Mouse (Mus musculus) heart, embryonic 11.5 days (tissue): ENCODE measurements around the gene Actl6a. TPM values are rescaled to one million over a fixed set of nuclear protein-coding genes. Genes with fewer than 3 reads are reported as not detected.

Experiments used
- ATAC-seq: fragments of 200-750 bp; cut with Nextera tagmentation; replicated peaks from 2 replicates; pipeline ENCODE4 v1.8.0; 2017; ENCODE audit warnings: moderate library complexity; ENCODE audit not compliant: insufficient number of reproducible peaks, low FRiP score, low TSS enrichment
- H3K27ac ChIP-seq: fragments of 300-500 bp; sonication (generic); 2 replicates; pipeline ENCODE4 v1.5.1; 2014; ENCODE audit warnings: mild to moderate bottlenecking, low read depth, low read length
- H3K27me3 ChIP-seq: fragments of 300-500 bp; sonication (generic); 2 replicates; pipeline ENCODE4 v1.6.1; 2014; ENCODE audit warnings: mild to moderate bottlenecking, low read length, mixed read lengths; ENCODE audit not compliant: control insufficient read depth, insufficient read depth
- H3K36me3 ChIP-seq: fragments of 300-500 bp; sonication (generic); 2 replicates; pipeline ENCODE4 v1.6.1; 2014; ENCODE audit warnings: mild to moderate bottlenecking, low read length, moderate library complexity, mixed read lengths; ENCODE audit not compliant: control insufficient read depth, insufficient read depth
- H3K4me1 ChIP-seq: fragments of 300-500 bp; sonication (generic); 2 replicates; pipeline ENCODE4 v1.6.1; 2014; ENCODE audit warnings: low read length; ENCODE audit not compliant: control insufficient read depth, insufficient read depth
- H3K4me2 ChIP-seq: fragments of 300-500 bp; sonication (generic); 2 replicates; pipeline ENCODE4 v1.6.1; 2014; ENCODE audit warnings: mild to moderate bottlenecking, moderate library complexity
- H3K4me3 ChIP-seq: fragments of 300-500 bp; sonication (generic); 2 replicates; pipeline ENCODE4 v1.5.1; 2014; ENCODE audit warnings: low read depth, low read length
- H3K9ac ChIP-seq: fragments of 300-500 bp; sonication (generic); 2 replicates; pipeline ENCODE4 v1.6.1; 2014; ENCODE audit warnings: mild to moderate bottlenecking, low read depth, low read length, moderate library complexity
- H3K9me3 ChIP-seq: fragments of 300-500 bp; sonication (generic); replicated peaks from 2 replicates; pipeline ENCODE4 v1.6.1; 2016; ENCODE audit warnings: low read length; ENCODE audit not compliant: control insufficient read depth
- WGBS: fragments of 180-500 bp; shearing (Covaris S2); extraction: QIAGEN DNeasy Blood & Tissue Kit; methylation state at CpG from one replicate; pipeline ENCODE4 v1.1.7; 2014; ENCODE audit not compliant: insufficient replicate concordance; 5-methylcytosine and 5-hydroxymethylcytosine counted together
- polyA plus RNA-seq: library from polyadenylated mRNA; unstranded; fragments of >200 nt; fragmentation: Nextera tagmentation; extraction: Ambion mirVana; gene quantifications from 2 replicates; pipeline ENCODE4 v1.2.1, GENCODE M21; 2014

The Actl6a gene
- polyA plus RNA-seq, 1 experiment from 2014 or later: 110 TPM

DNA sequence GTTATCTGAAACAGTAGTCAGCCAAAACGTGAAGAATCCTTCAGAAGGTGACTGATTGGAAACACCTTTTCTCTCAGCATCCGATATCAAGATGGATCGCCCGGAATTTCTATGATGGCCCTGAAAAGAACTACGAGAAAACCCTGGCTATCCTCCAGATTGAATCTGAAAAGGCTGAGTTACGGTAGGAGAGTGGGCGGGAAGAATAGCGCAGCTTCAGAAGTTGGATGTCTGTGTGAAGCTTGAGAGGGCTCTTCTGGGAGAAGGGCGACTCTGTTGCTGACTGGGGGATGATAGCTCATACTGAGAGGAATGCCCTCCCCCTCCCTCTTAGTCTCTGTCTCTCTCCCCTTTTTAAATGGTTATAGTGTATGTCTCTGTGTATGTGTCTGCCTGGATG is 42.3 kb downstream of the Actl6a start:
- 0 out of 2 replicates have a peak, but pooled peaks cover 2% of the 10 kb centered on the region for H3K9me3 ChIP-seq
- WGBS: 88% methylated on average over 9 of the region's 9 CpGs

DNA sequence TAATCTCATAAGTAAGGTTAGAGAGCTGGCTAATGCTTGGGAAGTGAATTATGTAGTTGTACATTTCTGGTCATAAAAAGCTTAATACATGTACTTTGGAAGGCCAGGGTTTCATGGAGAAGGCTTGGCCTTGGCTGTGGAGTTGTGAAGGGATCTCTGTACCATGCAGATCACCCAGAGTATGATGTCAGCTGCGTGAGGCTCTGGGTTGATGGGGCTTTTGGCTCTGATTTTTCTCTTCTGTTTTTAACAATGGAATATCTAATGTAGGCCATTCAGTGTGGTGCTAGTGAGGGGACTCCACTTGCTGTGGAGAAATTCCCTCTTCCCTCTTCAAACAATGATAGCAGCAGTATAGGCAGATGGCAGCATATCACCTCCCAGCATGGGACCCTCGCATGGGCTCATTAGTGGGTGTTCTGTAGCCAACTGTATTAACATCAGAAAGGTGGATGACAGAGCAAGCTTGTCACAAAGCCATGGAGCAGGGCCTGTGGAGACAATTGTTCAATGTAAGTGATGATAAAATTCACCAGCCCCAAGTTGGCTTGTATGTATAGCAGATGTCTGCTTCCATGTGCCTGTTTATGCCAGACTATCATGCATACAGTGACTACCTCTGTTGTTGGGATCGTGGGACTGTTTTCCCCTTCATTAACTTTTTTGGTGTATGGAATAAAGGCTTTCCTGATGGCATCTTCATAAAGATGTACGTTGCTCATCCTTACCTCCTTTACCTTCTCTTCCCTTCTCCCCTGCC is 43.9 kb downstream of the Actl6a start:
- 90% methylated on average over 4 of the region's 4 CpGs for WGBS
- H3K27ac ChIP-seq: no peak overlapping the region
- 0 out of 2 replicates have a peak, but pooled peaks cover 2% of the 10 kb centered on the region for H3K9me3 ChIP-seq
- no peak overlapping the region for H3K9ac ChIP-seq
- no peak overlapping the region for H3K4me3 ChIP-seq
- H3K36me3 ChIP-seq: peaks cover 44% of the 10 kb centered on the region
- H3K4me1 ChIP-seq: no peaks in the 10 kb centered on the region
- no peak for ATAC-seq
- H3K27me3 ChIP-seq: no peaks in the 10 kb centered on the region
- H3K4me2 ChIP-seq: no peak overlapping the region

More for the DNA sequence above, 42.3 kb downstream of the Actl6a start:
- H3K4me1 ChIP-seq: no peaks in the 10 kb centered on the region
- no peak overlapping the region for H3K4me2 ChIP-seq
- H3K27me3 ChIP-seq: no peaks in the 10 kb centered on the region
- no peak for ATAC-seq
- no peak overlapping the region for H3K4me3 ChIP-seq
- H3K36me3 ChIP-seq: peaks cover 46% of the 10 kb centered on the region
- no peak overlapping the region for H3K9ac ChIP-seq
- no peak overlapping the region for H3K27ac ChIP-seq

DNA sequence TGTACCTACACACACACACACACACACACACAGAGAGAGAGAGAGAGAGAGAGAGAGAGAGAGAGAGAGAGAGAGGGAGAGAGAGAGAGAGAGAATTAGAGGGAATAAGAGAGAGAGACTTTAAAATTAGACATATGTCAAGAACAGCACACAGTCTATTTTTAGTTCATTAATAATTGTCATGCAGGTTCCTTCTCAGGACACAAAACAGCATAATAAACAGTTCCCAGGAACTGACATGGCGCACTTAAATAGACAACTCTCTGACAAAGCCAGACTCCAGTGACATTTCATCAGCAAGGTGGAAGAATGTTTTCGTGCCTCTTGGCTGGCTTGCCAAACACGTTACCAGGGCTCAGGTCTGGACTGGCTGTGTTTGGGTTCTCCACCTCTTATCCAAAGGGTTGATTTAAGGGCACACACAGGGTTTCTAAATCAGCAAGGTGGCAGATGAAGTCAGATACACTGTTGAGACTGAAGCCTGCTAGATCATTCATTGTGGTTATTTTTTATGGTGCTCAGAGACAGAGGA is 48.4 kb downstream of the Actl6a start:
- Histone ChIP-seq H3K9me3 (no peaks in the 10 kb centered on the region), H3K36me3 (peaks cover 18% of the 10 kb centered on the region), H3K27me3 (no peaks in the 10 kb centered on the region), H3K4me3 (no peak overlapping the region), H3K4me2 (no peak overlapping the region), H3K9ac (no peak overlapping the region), H3K27ac (no peak overlapping the region), H3K4me1 (no peaks in the 10 kb centered on the region)
- 82% methylated on average over 3 of the region's 3 CpGs for WGBS
- no peak for ATAC-seq

DNA sequence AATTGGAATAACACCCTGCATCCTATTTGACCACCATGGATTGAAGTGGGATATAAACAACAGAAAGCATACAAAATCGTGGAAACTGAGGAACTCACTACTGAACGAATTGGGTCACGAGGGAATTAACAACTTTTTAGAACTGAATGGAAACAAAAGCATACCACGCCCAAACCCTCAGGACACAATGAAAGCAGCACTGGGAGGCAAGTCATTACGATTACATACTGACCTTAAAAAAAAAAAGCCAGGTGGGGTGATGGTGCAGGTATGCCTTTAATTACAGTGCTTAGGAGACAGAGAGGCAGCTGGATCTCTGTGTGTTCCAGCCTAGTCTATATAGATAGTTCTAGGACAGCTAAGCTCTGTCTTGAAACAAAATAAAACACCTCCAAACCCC is 53.1 kb downstream of the Actl6a start:
- no peaks in the 10 kb centered on the region for H3K27me3 ChIP-seq
- no peak overlapping the region for H3K27ac ChIP-seq
- H3K4me1 ChIP-seq: no peaks in the 10 kb centered on the region
- ATAC-seq: no peak
- H3K4me2 ChIP-seq: no peak overlapping the region
- H3K36me3 ChIP-seq: no peaks in the 10 kb centered on the region
- no peak overlapping the region for H3K4me3 ChIP-seq
- no peak overlapping the region for H3K9ac ChIP-seq
- no peaks in the 10 kb centered on the region for H3K9me3 ChIP-seq
- WGBS: 71% methylated on average over 5 of the region's 5 CpGs

DNA sequence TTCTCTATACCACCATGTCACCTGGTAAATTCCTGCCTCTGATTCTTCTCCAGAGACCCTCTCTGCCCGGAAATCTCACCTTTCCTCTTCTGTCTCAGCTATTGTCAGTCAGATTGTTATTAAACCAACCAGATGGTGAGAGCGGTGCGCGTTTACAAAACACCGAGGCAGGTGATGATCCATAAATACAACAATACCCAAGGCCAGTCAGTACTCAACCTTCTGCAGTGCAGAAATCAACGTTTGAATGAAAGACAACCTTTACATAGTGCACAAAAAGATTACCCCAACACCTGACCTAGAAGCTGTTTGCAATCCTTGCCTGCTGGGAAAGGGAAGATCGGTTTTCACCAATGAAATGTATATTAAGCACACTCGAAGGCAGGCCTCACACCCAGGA is 56.9 kb downstream of the Actl6a start:
- 66% methylated on average over 8 of the region's 8 CpGs for WGBS

DNA sequence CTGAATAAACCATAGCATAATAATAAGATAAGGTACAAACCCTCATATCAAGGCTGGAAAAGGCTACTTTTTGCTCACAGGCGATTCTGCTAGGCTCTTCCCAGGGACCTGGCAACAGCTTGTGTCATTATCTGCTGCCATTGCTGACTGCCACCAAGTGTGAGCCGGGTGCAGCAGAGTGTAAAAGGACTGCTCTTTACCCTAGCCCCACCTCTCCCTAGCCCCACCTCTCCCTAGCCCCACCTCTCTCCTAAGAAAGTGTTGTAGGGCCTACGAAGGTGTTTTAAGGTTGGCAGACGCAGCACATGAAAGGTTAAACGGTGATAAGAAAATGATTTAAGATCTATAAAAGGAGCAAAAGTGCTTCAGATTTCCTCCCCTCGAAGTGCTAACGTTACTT is 57.8 kb downstream of the Actl6a start:
- Histone ChIP-seq H3K9ac (no peak overlapping the region), H3K9me3 (no peaks in the 10 kb centered on the region), H3K4me3 (no peak overlapping the region), H3K27ac (no peak overlapping the region), H3K27me3 (no peaks in the 10 kb centered on the region), H3K4me1 (no peaks in the 10 kb centered on the region), H3K4me2 (no peak overlapping the region), H3K36me3 (no peaks in the 10 kb centered on the region)
- 39% methylated on average over 7 of the region's 7 CpGs for WGBS
- ATAC-seq: no peak

More for the DNA sequence above, 56.9 kb downstream of the Actl6a start:
- Histone ChIP-seq H3K27me3 (no peaks in the 10 kb centered on the region), H3K9ac (no peak overlapping the region), H3K4me1 (no peaks in the 10 kb centered on the region), H3K4me3 (no peak overlapping the region), H3K27ac (no peak overlapping the region), H3K4me2 (no peak overlapping the region), H3K9me3 (no peaks in the 10 kb centered on the region), H3K36me3 (no peaks in the 10 kb centered on the region)
- no peak for ATAC-seq

DNA sequence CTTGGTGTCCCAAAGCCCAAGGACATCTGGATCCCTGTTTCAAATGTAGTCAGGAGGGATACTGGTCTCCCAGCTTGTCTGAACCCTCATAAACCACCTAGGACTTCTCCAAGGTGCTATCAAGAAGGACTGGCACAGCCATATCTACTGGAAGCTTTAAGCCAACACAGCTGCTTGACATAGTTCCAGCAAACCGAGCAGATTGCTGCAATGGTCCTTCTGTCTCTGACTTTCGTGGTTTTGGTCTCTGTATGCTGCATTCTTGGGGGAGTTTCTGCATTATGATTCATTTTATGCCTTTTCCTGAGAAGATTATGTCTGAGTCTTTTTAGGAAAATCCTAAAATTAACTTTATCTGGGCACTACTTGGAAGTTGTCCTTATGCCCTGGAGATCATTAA is 64.7 kb downstream of the Actl6a start:
- Histone ChIP-seq H3K9ac (no peak overlapping the region), H3K4me3 (no peak overlapping the region), H3K27me3 (no peaks in the 10 kb centered on the region), H3K4me2 (no peak overlapping the region), H3K4me1 (no peaks in the 10 kb centered on the region), H3K36me3 (no peaks in the 10 kb centered on the region), H3K9me3 (no peaks in the 10 kb centered on the region), H3K27ac (no peak overlapping the region)
- 77% methylated on average over 2 of the region's 2 CpGs for WGBS
- ATAC-seq: no peak
